23 mouse cellular contexts compared by ENCODE assay signal in genomic region chr9:62170921-62171320, GRCm38 (mm10). TPM values are rescaled to one million over a fixed set of nuclear protein-coding genes. Genes with fewer than 3 reads are reported as not detected.
DNase-seq lines count a peak whose midpoint lies in the region; ATAC-seq and TF ChIP-seq lines count a peak whose summit lies in the region.
"Had no signal": no experiment of that assay in that cellular context is flagged by ENCODE, and none has a peak within 500 bp of the region (broad histone marks: within the 10 kb centered on the region; RNA-seq: fewer than 3 reads in every experiment).

No protein-coding gene starts in this region.

- no peak overlapping the region for H3K4me2 ChIP-seq in heart, embryonic 11.5 days
- H3K4me2 ChIP-seq: embryonic facial prominence, embryonic 15.5 days; heart, embryonic 12.5 days; hindbrain, embryonic 15.5 days had no signal

- no peak for TF ChIP-seq POLR2A in cerebellum, adult 2 months (IDR thresholded peaks at IDR 0.05; ENCODE audit: borderline replicate concordance, insufficient read depth, low read length)

- no peak for TF ChIP-seq CTCF in cerebellum, adult 2 months (IDR thresholded peaks at IDR 0.05; ENCODE audit: borderline replicate concordance, insufficient read depth, low read depth, low read length)

- H3K9ac ChIP-seq in heart, embryonic 11.5 days (ENCODE audit: low read depth, low read length) = no peak overlapping the region
- H3K9ac ChIP-seq: embryonic facial prominence, embryonic 15.5 days; heart, embryonic 12.5 days; hindbrain, embryonic 15.5 days had no signal

- H3K27me3 ChIP-seq in megakaryocyte, embryonic 14.5 days (replicated peaks) = peaks cover 41% of the 10 kb centered on the region
- no peaks in the 10 kb centered on the region; the same call in 1 of the 2 replicates for H3K27me3 ChIP-seq in cerebellum, adult 2 months (ENCODE audit: control insufficient read depth, insufficient read depth, low read length)
- no peaks in the 10 kb centered on the region for H3K27me3 ChIP-seq in heart, embryonic 11.5 days (ENCODE audit: control insufficient read depth, insufficient read depth, low read length)
- H3K27me3 ChIP-seq: embryonic facial prominence, embryonic 15.5 days; heart, embryonic 12.5 days; hindbrain, embryonic 15.5 days had no signal

- H3K9me3 ChIP-seq in megakaryocyte, embryonic 14.5 days = peaks cover 33% of the 10 kb centered on the region
- no peaks in the 10 kb centered on the region for H3K9me3 ChIP-seq in heart, embryonic 11.5 days (replicated peaks; ENCODE audit: control insufficient read depth, low read length)
- H3K9me3 ChIP-seq: embryonic facial prominence, embryonic 15.5 days; heart, embryonic 12.5 days; hindbrain, embryonic 15.5 days had no signal

- WGBS in cerebellum, adult 2 months = 94% methylated on average over 2 of the region's 2 CpGs
- 83% methylated on average over 2 of the region's 2 CpGs for WGBS in heart, embryonic 11.5 days (ENCODE audit: insufficient replicate concordance)

- no peak for ATAC-seq in megakaryocyte, adult 5-6 weeks (ENCODE audit: poor library complexity, severe bottlenecking)
- no peak for ATAC-seq in heart, embryonic 11.5 days (replicated peaks; ENCODE audit: insufficient number of reproducible peaks, low FRiP score, low TSS enrichment)
- ATAC-seq: forebrain, embryonic 14.5 days; inflammation-experienced regulatory T-cells, adult 6 months had no signal

- no peaks in the 10 kb centered on the region for H3K36me3 ChIP-seq in megakaryocyte, embryonic 14.5 days (replicated peaks; ENCODE audit: low read length)
- H3K36me3 ChIP-seq in heart, embryonic 11.5 days (ENCODE audit: control insufficient read depth, insufficient read depth, low read length) = no peaks in the 10 kb centered on the region
- H3K36me3 ChIP-seq: embryonic facial prominence, embryonic 15.5 days; forebrain, embryonic 10.5 days; heart, embryonic 12.5 days; hindbrain, embryonic 10.5 days; hindbrain, embryonic 15.5 days had no signal

- peak overlapping the region; percentile 28 for H3K4me3 ChIP-seq in megakaryocyte, embryonic 14.5 days (replicated peaks)
- no peak overlapping the region for H3K4me3 ChIP-seq in cerebellum, adult 2 months (replicated peaks; ENCODE audit: insufficient read depth, low read depth, low read length)
- no peak overlapping the region for H3K4me3 ChIP-seq in heart, embryonic 11.5 days (ENCODE audit: low read depth, low read length)
- H3K4me3 ChIP-seq: embryonic facial prominence, embryonic 15.5 days; erythroblast, embryonic 14.5 days; forebrain, embryonic 10.5 days; heart, adult 2 months; heart, embryonic 12.5 days; hindbrain, embryonic 10.5 days; hindbrain, embryonic 15.5 days had no signal

- H3K27ac ChIP-seq in cerebellum, adult 2 months (ENCODE audit: insufficient read depth, low read length) = no peak overlapping the region
- H3K27ac ChIP-seq in heart, embryonic 11.5 days (ENCODE audit: low read depth, low read length) = no peak overlapping the region
- H3K27ac ChIP-seq: embryonic facial prominence, embryonic 15.5 days; forebrain, embryonic 10.5 days; heart, adult 2 months; hindbrain, embryonic 10.5 days; hindbrain, embryonic 15.5 days had no signal

- peak; percentile 12 for DNase-seq in 3T3-L1 (ENCODE audit: low read depth, low spot score)
- DNase-seq in ES-CJ7 (ENCODE audit: low read depth, low spot score) = peak; percentile 7
- DNase-seq in induced T-regulatory cell, adult 2 months (ENCODE audit: low read depth) = peak; percentile 3
- DNase-seq in frontal cortex, adult 2 months (ENCODE audit: extremely low spot score in 1 of 2, low spot score in 1 of 2) = no peak
- no peak for DNase-seq in cerebellum, adult 2 months
- DNase-seq: adrenal gland, postnatal 14 days; cerebellum, adult 18-20 months; cerebellum, postnatal 14 days; embryo, embryonic 11 days; gastrocnemius, postnatal 10 days; heart, adult 2 months; kidney, adult 18-20 months had no signal

- H3K4me1 ChIP-seq in megakaryocyte, embryonic 14.5 days = peaks cover 9% of the 10 kb centered on the region
- 0 out of 2 replicates have a peak, but pooled peaks cover 2% of the 10 kb centered on the region for H3K4me1 ChIP-seq in cerebellum, adult 2 months (ENCODE audit: control insufficient read depth, insufficient read depth, low read length)
- no peaks in the 10 kb centered on the region for H3K4me1 ChIP-seq in heart, embryonic 11.5 days (ENCODE audit: control insufficient read depth, insufficient read depth, low read length)

RNA-seq across cellular contexts. Expression of gene Glce, which starts 48.5 kb away (rescaled TPM):
- 0.82 TPM in 1 of 2 replicates, not detected in the other for polyA plus RNA-seq in megakaryocyte, embryonic 14.5 days (2012; ENCODE audit: insufficient read depth, low replicate concordance)
- 7.6 and 8.5 TPM in 2 replicates for total RNA-seq in megakaryocyte, adult 5-6 weeks (2015)
- 8.4 and 9.5 TPM in 2 replicates for total RNA-seq in megakaryocyte, adult 5-6 weeks (2017)
- 15.2 and 15.7 TPM in 2 replicates for polyA plus RNA-seq in frontal cortex, adult 2 months (2012; rRNA removed)
- 17.8 and 20.4 TPM in 2 replicates for polyA plus RNA-seq in cerebellum, adult 2 months (2012; rRNA removed)
- 10.7 and 15.4 TPM in 2 replicates for polyA plus RNA-seq in heart, embryonic 11.5 days (2014; fragmentation: Nextera tagmentation; extraction: Ambion mirVana)

Comparison
In these comparisons a context has a peak if more than half of its experiments do, and no peak if none do; other contexts are left out.
1. DNase-seq: peak in 3T3-L1 (single experiment), ES-CJ7 (single experiment) and induced T-regulatory cell, adult 2 months (single experiment); none in frontal cortex, adult 2 months (0 of 2) and cerebellum, adult 2 months (0 of 2).